Mouse (Mus musculus) yolk sac, embryonic 10.5 days (tissue): ENCODE measurements around the gene Tha1.
A peak's percentile ranks its signal among the peaks of the same experiment; 100 is the strongest.

Experiments
- DNase-seq: peaks from one replicate; pipeline ENCODE4 v3.0.0-alpha.2; 2017; ENCODE audit warnings: low spot score

The Tha1 gene

DNA sequence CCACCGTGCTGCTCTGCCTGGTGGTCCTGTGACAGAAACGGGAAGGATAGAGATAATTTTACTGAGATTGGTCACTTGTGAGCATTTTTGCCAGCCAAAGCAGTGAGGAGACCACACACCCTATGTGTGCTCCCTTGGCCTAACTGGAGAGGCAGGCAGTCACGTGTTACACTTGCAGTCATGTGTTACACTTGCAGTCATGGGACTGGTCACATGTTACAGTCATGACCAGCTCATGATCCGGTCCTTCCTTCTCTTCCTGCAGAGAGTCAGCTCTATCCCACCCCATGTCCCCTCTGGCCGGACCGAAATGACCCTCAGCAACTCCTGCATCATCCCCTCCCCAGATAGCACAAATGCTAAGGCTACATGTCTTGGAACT, 7.7 kb upstream of the Tha1 start:
- no peak for DNase-seq

DNA sequence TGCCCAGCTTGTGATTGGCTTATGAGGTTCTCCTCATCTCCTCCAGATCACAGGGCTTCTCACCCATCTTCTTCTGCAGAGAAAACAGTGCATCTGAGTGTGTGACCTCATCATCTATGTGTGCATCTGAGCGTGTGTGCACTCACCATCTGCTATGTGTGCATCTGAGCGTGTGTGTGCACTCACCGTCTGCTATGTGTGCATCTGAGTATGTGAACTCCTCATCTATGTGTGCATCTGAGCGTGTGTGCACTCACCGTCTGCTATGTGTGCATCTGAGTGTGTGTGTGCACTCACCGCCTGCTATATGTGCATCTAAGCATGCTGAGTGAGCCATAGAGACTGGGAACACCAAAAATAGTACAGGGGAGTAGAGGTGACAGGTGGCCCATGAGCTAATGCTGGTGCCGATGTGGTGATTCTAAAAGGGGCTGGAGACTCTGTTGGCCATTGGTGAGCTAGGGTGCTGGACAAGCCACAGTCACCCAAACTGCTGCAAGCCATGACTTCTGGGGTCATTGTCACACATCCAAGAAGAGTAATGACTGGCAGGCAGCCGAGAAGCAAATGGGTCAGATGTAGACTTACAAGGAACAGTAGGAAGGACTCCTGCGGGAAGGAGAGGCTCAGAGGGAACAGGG, 7.2 kb upstream of the Tha1 start:
- DNase-seq: no peak

DNA sequence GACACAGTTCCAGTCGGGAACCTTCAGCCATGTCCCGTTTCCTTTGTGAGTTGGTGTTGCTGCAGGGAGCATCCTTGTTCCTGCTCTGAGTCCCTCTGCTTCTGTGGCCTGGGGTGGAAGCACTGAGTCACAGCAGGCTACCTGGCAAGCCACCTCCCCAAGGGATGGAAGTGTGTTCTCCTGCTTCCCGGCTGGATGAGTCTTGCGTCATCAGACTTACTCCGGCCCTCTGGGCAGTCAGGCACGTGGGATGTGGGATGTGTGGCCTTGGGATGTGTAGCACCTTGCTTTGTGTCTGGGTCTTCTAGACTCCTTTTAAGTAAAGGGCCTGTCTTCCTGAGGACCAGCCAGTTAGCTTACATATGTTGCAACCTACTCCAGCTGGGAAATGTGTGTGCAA, 6.4 kb upstream of the Tha1 start:
- DNase-seq: no peak

DNA sequence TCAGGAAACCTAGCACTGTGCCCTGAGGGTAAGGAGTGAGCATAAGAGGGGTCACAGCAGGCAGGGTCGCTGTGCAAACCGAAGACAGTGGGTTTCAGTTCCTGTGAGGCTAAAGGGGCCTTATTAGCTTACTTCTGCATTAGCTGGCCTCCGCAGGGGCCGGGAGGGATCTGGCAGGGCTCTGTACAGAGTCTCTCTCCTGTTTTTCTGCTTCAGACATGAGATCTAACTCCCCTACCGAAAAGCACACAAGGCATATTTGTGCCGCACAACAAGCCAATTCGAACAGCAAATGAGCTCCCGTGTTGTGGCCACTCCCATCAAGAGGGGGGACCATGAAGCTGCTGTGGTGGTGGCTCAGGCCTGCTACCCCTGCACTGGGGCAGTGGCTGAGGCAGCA, 5.6 kb upstream of the Tha1 start:
- DNase-seq: no peak

DNA sequence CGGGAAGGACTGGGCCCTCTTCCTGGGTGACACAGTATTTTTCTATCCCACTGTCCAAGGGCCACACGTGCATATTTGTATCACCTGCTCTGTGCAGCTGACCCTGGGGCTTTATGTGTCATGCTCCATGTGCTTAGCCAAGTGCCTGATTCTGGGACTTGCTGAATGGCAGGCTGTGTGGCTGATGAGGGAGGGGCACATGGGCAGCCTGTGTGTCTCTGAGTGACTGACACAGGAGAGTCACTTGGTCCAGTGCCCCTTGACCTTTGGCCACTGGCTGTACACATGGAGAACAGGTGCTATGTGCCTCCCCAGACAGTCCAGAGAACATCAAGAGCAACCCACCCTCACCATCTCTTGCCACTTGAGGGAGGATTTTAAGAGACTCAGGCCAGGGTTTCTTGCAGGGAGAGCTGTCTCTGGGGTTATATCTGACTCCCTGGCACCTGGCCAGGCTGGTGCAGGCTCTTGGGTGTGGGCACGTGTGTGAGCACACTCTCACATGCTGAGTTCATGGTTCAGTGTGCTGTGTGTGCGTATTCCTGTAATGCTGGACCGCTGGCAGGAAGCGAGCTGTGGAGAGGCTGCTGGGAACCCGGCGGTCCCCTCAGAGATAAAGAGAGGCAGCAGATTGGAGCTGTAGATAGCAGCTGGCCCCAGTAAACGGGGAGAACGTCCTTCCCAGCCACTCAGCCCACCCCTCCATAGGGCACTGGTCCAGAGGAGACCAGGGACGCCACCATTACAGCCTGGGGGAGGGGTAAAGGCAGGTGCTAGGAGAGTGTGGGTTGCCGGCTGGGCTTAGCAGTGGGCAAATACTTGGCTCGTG, 4.8 kb upstream of the Tha1 start:
- peak; percentile 67 for DNase-seq

DNA sequence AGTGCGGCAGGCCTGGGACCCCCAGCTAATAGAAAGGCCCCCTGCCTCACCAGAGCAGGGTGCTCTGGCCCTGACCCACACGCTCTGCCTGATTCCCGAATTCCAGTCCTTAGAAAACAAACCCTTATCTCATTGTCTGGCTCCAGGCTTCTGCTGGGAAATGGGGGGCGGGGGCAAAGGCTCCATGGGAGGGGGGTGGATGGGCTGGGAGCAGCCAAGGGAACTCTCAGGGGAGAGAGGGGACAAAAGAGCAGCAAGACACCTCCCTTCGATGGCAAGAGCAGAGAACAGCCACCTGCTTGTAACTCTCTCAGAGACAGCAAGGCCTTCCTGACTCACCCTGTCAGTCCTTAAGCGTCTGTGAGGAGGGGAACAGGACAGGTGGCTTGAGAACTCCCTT, 2.4 kb upstream of the Tha1 start:
- DNase-seq: no peak

DNA sequence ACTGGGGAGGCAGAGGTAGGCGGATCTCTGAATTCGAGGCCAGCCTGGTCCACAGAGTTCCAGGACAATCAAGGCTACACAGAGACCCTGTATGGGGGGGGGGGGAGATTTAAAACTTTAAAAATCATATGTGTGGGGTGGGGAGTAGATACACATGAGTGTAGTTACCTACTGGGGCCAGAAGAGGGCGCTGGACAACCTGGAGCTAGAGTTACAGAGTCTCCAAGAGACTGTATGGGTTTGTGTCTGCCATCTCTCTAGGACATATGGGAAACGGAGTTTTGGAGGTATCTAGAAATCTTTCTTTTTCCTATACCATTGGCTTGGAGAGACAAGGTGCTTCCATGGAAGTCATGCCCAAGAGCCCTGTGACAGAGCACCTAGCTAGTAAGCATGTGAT, 1.1 kb upstream of the Tha1 start:
- DNase-seq: no peak

DNA sequence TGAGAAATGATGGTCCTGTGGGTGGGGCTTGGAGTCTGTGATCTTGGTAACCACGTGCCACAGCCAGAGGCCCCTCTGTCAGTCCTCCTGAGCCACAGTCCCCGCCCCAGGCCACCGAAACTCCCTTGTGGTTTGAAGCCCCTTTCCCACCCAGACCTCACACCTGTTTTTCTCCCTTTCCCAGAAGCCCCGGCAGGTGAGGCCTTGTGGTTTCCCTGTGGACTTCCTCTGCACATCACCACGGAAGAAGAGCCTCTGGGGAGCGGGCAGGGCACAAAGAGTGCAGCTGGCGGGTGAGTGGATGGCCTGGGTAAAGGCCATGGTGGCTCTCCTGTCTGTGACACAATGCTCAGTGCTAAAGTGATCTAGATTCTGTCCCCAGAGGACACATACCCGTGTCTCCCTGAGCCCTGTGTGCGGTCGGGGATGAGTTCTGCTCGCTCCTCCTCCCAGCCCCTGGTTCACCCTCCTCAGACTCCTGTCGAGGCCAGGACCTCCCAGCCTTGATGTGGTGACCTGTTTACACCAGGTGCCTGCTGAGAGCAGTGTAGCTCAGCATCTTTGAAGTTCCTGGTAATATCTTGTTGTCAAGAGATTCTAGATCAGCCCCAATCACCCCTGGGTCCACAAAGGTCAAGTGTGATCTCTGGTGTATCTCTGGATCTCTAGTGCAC, 1.2 kb downstream of the Tha1 start:
- no peak for DNase-seq

DNA sequence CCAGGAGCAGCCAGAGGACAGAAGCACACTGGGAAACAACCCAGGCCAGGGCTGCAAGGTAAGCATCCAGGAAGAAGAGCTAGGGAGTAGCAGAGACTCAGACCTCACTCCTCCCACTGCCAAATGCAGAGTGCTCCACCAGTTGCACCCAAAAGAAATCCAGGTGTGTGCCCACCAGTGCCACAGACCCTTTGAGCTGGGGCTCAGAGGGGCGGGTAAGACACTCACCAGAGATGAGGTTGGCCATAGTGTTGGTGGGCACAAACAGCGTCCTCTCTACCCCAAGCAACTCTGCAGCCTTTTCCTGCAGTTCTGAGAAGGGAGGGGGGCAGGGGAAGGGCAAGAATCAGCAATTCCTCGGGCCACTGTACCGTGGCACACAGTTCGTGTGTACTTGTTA, 1.9 kb downstream of the Tha1 start:
- no peak for DNase-seq

DNA sequence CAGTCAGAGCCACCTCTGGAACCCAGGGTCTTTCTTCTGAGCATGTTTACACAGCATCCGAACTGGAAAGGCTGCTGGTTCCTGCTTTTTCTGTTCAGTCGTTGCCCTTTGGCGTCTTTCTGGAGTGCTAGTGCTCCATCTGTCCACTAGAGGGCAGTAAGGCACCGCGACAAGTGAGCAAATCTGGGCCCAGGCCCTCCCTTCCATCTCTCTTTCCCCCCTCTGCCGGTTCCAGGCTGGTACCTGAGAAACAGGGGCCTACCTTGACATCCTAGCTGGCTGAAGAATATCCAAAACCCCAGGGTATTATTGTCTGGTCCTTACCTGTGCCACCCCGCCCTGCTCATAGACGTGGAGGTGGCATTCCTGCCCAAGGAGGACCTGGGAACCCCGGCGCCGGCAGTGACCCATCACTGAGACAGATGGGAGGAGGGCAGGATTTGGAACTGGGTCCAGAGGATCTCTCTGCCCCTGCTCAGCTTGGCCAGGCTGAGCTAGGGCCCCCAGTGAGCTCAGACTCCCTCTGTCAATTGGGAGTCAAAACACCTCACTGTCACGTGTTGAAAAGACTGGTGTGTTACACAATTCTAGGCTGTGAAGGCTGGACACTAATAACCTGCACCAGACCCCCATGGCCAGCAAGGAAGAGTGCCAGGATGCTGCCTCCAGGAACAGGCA, 2.5 kb downstream of the Tha1 start:
- DNase-seq: no peak

DNA sequence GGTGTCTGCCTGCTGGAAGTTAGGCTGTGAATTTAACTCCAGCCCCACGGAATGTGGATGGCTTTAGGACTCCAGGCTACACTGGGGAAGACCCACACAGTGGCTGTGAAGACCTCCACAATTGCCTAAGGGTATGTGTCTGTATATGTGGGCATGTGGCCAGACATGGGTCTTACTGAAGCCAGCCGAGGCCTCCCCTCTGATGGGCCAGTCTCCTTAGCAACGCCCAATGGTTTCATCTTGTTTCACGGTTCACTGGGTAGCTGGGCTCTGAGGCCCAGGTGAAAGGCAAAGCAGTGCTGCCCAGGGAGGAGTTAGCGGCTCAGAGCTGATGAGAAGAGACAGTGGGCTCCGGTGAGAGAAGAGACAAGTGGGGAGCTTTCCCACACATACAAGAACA, 7.3 kb downstream of the Tha1 start:
- no peak for DNase-seq

DNA sequence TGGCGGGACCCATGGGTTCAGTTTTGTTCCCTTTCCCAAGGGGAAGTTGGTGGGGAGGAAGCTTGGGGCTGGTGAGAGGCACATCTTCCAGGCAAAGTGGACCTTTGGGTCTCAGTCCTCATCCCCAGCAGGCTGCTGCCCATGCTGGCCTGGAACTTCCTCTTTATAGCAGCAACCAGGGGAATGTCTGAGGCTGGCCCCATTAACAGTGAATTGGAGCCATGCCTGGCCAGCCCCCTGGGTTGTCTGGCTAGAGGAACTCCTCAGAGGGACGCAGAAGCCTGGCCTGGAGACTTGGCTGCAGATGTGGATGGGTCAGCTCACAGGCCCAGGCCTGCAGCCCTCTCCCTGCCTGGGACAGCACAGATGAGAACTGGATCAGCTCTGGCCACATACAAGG, 8.5 kb downstream of the Tha1 start:
- DNase-seq: no peak

DNA sequence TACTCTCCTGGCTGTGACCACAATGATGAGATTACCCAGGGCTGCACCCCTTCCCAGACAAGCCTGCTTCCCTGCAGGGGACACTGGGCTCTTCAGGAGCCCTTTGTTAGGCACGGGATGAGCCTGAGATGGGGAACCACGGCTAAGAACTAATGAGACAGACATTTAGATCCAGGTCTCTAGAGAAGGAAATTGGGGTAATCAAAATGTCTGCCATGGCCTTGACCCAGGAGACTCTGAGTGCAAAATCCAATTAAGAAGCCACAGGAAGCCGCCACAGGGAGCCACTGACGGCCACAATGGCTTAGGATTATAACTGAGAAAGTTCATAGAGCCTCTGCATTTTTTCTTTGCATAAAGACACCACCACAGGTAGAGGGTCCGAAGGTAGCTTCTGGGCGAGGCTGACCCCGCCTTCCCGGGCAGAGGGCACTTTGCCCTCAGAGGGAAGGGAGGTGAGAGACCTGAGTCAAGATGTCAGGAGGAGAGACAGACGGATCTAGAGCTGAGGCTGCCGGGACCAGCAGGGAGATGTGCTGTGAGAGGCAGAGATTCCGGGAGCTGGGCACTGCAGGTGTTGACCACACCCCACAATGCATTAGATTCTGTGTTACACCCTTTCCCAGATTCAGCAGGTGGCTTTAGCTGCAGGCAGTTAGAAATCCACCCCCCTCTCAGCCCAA, 10.0 kb downstream of the Tha1 start:
- DNase-seq: peak; percentile 50

DNA sequence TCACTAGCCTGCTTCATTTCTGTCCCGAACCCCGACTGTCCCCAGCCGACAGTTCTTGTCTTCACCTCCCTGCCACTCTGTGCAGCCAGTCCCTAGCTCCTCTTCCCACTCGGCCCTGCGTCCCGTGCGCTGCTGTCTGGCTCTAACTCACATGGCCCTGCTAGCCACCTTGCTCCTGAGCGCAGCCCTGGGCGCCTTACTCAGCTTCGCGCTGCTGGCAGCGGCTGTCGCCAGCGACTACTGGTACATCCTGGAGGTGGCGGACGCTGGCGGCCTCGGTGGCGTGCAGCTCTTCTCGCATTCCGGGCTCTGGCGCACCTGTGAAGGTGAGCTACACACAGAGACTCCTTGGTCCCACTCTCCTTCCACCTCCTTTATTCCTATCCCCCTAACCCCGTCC, 12.7 kb downstream of the Tha1 start, which contains the start of gene Tmem235:
Gene Tmem235, plus strand, starts transcription at position 152 of the 400 bp plus-strand sequence.
- no peak for DNase-seq

DNA sequence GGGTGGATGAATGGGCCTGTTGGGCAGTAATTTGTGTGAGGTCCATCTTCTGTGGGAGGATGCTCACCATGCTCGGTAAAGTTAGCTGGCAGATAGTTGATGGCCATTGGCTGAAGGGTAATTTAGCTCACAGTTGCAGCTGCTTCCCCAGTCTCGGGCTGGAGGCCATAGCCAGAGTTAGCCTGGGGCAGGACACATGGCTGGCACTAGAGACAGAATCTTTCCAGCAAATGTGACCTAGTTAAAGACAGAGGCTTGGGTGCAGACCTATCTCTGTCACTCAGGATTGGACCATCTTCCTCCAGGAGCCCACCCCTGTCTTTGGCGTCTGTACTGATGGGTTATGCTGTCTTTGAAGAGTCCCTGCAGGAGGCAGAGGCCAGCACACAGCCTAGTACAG, 14.9 kb downstream of the Tha1 start:
- no peak for DNase-seq

DNA sequence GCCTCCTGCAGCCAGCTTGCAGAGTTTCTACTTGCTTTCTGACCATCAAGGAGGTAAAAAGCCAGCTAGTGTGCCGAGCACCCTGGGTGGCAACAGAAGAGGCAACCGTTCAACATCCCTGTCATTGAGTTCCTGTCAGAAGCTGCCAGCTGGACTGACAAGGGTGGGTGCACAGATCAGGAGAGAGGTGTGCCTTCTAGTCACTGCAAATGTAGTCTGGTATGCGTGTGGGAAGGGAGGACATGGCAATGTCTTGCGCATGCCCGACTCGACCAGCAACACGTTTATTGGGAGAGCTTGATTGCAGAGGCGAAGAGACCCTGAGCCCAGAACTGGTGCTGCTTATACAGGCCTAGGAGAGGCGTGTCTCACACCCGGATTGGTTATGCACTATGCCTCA, 15.8 kb downstream of the Tha1 start:
- DNase-seq: no peak

DNA sequence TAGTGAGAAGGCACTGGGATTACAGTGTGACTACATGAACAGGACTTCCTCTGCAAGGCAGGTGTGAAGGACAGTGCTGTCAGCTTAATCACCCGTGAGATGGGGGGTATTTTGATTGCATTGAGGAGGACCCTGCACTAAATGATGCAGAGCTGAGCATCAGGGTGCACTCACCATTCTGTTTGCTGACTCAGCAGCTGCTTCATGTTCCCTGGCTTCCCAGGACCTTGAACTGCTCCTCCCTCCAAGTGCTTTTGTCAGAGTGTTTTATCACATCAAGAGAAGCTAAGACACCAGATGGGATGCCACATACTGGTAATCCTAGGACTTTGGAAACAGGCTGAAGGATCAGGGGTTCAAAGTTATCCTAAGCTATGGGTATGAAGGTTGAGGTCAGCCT, 17.3 kb downstream of the Tha1 start:
- no peak for DNase-seq

DNA sequence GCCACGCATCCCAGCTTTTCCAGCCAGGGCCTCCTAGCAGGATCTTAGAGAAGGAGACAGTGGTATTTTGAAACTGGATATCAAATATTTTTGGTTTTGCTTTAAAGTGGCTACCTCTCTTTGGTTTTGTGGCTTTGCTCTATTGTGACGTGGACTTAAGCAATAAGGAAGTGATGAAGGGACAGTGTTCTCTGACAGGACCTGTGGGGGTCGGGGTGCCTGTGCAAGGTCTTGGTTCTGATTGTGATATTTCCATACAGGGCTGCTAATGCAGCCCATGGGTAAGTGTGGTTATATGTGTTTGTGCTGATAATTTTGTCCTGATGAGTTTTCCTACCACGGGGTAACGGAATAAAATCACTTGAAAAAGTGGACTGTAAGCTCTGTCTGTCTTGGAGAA, 17.9 kb downstream of the Tha1 start:
- DNase-seq: no peak

DNA sequence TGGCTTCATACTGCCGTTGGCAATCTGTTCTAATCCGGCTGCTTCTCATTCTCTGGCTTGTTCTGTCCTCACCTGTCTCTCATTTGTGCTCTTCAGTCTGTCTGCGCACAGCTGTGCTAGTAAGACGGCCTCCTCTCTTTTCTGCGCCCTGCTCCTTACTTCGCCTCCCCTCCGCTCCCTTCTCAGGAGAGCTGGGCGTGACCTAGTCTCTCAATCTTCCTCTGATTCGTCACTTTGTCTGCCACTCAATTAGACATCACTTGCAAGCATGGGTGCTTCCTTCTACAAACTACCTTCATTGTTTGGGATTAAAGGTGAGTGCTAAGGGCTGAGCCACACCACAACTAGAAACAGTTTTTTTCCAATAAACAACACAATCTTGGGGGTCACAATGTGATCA, 19.0 kb downstream of the Tha1 start:
- no peak for DNase-seq

DNA sequence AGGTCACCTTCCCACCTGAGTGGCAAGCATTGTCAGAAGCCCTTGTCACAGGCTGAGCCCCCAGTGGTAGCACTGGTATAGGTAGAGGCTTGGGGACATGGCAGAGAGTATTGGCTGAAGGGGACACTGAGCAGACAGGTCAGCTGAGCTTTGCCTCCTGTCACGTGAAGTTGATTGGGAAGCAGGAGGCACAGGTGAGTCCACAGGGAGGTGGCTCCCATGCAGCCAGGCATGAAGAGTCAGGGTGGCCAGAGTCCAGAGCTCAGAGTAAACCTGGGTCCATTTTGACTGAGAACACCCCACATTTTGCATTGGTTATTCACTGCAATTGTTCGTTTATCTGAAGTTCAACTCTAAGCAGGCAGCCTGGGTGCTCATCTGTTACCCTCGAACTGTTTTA, 20.4 kb downstream of the Tha1 start:
- no peak for DNase-seq

DNA sequence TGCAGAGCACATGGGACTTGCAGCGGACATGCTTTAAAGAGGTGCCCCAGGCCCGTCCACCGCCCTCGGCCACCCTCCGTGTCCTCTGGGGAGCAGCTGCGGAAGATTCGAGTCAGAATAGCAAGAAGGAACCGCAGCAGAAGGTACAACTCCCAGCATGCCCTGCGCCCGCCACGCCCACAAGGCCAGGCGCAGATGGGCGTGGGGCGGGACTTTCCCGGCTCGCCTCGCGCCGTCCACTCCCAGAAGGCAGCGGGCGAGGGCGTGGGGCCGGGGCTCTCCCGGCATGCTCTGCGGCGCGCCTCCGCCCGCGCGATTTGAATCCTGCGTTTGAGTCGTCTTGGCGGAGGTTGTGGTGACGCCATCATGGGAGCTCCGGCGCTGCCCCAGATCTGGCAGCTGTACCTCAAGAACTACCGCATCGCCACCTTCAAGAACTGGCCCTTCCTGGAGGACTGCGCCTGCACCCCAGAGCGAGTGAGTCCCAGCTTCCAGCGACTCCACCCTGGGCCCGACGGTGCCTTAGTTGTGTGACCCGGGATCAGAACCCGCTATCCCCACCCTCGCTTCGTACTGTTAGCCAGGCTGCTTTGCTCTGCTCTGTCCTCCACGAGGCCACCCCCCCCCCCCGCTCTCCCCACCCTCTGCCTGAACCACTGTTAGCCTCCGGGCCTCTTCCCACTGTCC, 24.2 kb downstream of the Tha1 start, which contains the start of gene Birc5:
Gene Birc5, plus strand, starts transcription at position 267 of the 687 bp plus-strand sequence.
- peak; percentile 97 for DNase-seq
